ENCODE assay signal across 8 mouse cellular contexts in genomic region chr13:107449598-107450179, GRCm38 (mm10).
DNase-seq lines count a peak whose midpoint lies in the region; ATAC-seq lines count a peak whose summit lies in the region.

No protein-coding gene starts in this region.

- H3K27me3 ChIP-seq in heart, embryonic 12.5 days (replicated peaks): no peaks in the 10 kb centered on the region

- no peaks in the 10 kb centered on the region for H3K4me1 ChIP-seq in heart, embryonic 12.5 days (replicated peaks)

- no peak for ATAC-seq in heart, embryonic 12.5 days (ENCODE audit: insufficient number of reproducible peaks, low FRiP score)
- peak; percentile 67 for ATAC-seq in activated CD4-positive, CD25-positive, alpha-beta regulatory T cell, adult 4 months

- H3K36me3 ChIP-seq in heart, embryonic 12.5 days: no peaks in the 10 kb centered on the region

- WGBS in heart, embryonic 12.5 days: 75% methylated on average over 11 of the region's 11 CpGs

- H3K4me2 ChIP-seq in heart, embryonic 12.5 days: no peak overlapping the region

- no peak overlapping the region for H3K27ac ChIP-seq in heart, embryonic 12.5 days (ENCODE audit: poor library complexity, severe bottlenecking)

- H3K4me3 ChIP-seq in heart, embryonic 12.5 days: no peak overlapping the region

- H3K9ac ChIP-seq in heart, embryonic 12.5 days: no peak overlapping the region

- peak; percentile 56 to 74 for DNase-seq in heart, adult 18-20 months
- DNase-seq in fibroblast of lung, adult 2 months (ENCODE audit: low read depth): peak; percentile 75
- DNase-seq in heart, postnatal 4 days: peak; percentile 39
- peak; percentile 36 to 72 for DNase-seq in left cerebral cortex, adult 8-10 months (ENCODE audit: low spot score in 2 of 2)
- peak; percentile 9 for DNase-seq in right cerebral cortex, postnatal 14 days
- no peak for DNase-seq in yolk sac, embryonic 10.5 days (ENCODE audit: low spot score)

- peaks cover 5% of the 10 kb centered on the region; the same call in 1 of the 2 replicates for H3K9me3 ChIP-seq in heart, embryonic 12.5 days (replicated peaks)
